Mouse (Mus musculus): ENCODE data around the gene Fsd2. TPM values are rescaled to one million over a fixed set of nuclear protein-coding genes. Genes with fewer than 3 reads are reported as not detected.
A peak's percentile ranks its signal among the peaks of the same experiment; 100 is the strongest.

The Fsd2 gene
- total and polyA plus RNA-seq, 2 experiments from 2014 or later: 0.05 to 0.31 TPM

GRCm38 (mm10) chr7:81536478-81536877 is 30.3 kb downstream of the Fsd2 start:
- no peak overlapping the region for H3K4me2 ChIP-seq (ENCODE audit: low read depth, low read length)
- no peak for ATAC-seq
- no peaks in the 10 kb centered on the region for H3K9me3 ChIP-seq (ENCODE audit: low read length)
- no peaks in the 10 kb centered on the region for H3K27me3 ChIP-seq (ENCODE audit: insufficient read depth, low read length)
- DNase-seq (ENCODE audit: low spot score): no peak
- no peak for TF ChIP-seq CTCF (IDR thresholded peaks at IDR 0.05; ENCODE audit: low read depth)
- no peaks in the 10 kb centered on the region for H3K4me1 ChIP-seq (ENCODE audit: insufficient read depth, low read length)
- no peak overlapping the region for H3K4me3 ChIP-seq (ENCODE audit: low read length)
- H3K9ac ChIP-seq (replicated peaks; ENCODE audit: low read length): no peak overlapping the region
- 86% methylated on average over 4 of the region's 4 CpGs for WGBS
- H3K27ac ChIP-seq: no peak overlapping the region
- peaks cover 23% of the 10 kb centered on the region for H3K36me3 ChIP-seq (ENCODE audit: insufficient read depth, low read length)

GRCm38 (mm10) chr7:81531462-81531861 is 35.3 kb downstream of the Fsd2 start:
- Histone ChIP-seq H3K9me3 (ENCODE audit: low read length) (no peaks in the 10 kb centered on the region), H3K4me3 (ENCODE audit: low read length) (no peak overlapping the region), H3K9ac (replicated peaks; ENCODE audit: low read length) (no peak overlapping the region), H3K27ac (no peak overlapping the region), H3K27me3 (ENCODE audit: insufficient read depth, low read length) (no peaks in the 10 kb centered on the region), H3K4me2 (ENCODE audit: low read depth, low read length) (no peak overlapping the region), H3K36me3 (ENCODE audit: insufficient read depth, low read length) (peaks cover 41% of the 10 kb centered on the region), H3K4me1 (ENCODE audit: insufficient read depth, low read length) (no peaks in the 10 kb centered on the region)
- ATAC-seq: no peak
- DNase-seq (ENCODE audit: low spot score): no peak
- TF ChIP-seq CTCF (IDR thresholded peaks at IDR 0.05; ENCODE audit: low read depth): no peak
- 82% methylated on average over 1 of the region's 1 CpGs for whole genome bisulfite sequencing

- no peak overlapping the region for H3K27ac ChIP-seq
- H3K9me3 ChIP-seq (ENCODE audit: low read length): no peaks in the 10 kb centered on the region
- H3K9ac ChIP-seq (replicated peaks; ENCODE audit: low read length): no peak overlapping the region
- H3K4me2 ChIP-seq (ENCODE audit: low read depth, low read length): no peak overlapping the region
- TF ChIP-seq CTCF (IDR thresholded peaks at IDR 0.05; ENCODE audit: low read depth): no peak
- no peak overlapping the region for H3K4me3 ChIP-seq (ENCODE audit: low read length)
- DNase-seq (ENCODE audit: low spot score) (no peak), ATAC-seq (no peak)
- peaks cover 10% of the 10 kb centered on the region; the same call in 1 of the 2 replicates for H3K4me1 ChIP-seq (ENCODE audit: insufficient read depth, low read length)
- H3K36me3 ChIP-seq (ENCODE audit: insufficient read depth, low read length): peaks cover 35% of the 10 kb centered on the region
- no peaks in the 10 kb centered on the region for H3K27me3 ChIP-seq (ENCODE audit: insufficient read depth, low read length)
- WGBS: 96% methylated on average over 8 of the region's 8 CpGs
Observed at GRCm38 (mm10) chr7:81528918-81529317, 37.8 kb downstream of the Fsd2 start.

GRCm38 (mm10) chr7:81523663-81524017 is 43.1 kb downstream of the Fsd2 start:
- Histone ChIP-seq H3K4me3 (ENCODE audit: low read length) (peak overlapping the region; percentile 50), H3K36me3 (ENCODE audit: insufficient read depth, low read length) (peaks cover 1% of the 10 kb centered on the region; the same call in 1 of the 2 replicates), H3K4me2 (ENCODE audit: low read depth, low read length) (peak overlapping the region; percentile 74), H3K4me1 (ENCODE audit: insufficient read depth, low read length) (peaks cover 11% of the 10 kb centered on the region; the same call in 1 of the 2 replicates), H3K9ac (replicated peaks; ENCODE audit: low read length) (peak overlapping the region; percentile 72), H3K27ac (peak overlapping the region; percentile 96), H3K9me3 (ENCODE audit: low read length) (no peaks in the 10 kb centered on the region), H3K27me3 (ENCODE audit: insufficient read depth, low read length) (no peaks in the 10 kb centered on the region)
- ATAC-seq (no peak; the same call in 1 of the 2 replicates), DNase-seq (ENCODE audit: low spot score) (no peak)
- 10% methylated on average over 13 of the region's 13 CpGs for WGBS
- no peak for TF ChIP-seq CTCF (IDR thresholded peaks at IDR 0.05; ENCODE audit: low read depth)

- DNase-seq (ENCODE audit: low spot score): peak; percentile 99
- no peaks in the 10 kb centered on the region for H3K36me3 ChIP-seq (ENCODE audit: insufficient read depth, low read length)
- H3K4me2 ChIP-seq (ENCODE audit: low read depth, low read length): peak overlapping the region; percentile 74
- H3K27me3 ChIP-seq (ENCODE audit: insufficient read depth, low read length): no peaks in the 10 kb centered on the region
- peak overlapping the region; percentile 50 for H3K4me3 ChIP-seq (ENCODE audit: low read length)
- peak; percentile 68 for TF ChIP-seq CTCF (IDR thresholded peaks at IDR 0.05; ENCODE audit: low read depth)
- H3K9me3 ChIP-seq (ENCODE audit: low read length): no peaks in the 10 kb centered on the region
- H3K9ac ChIP-seq (replicated peaks; ENCODE audit: low read length): peak overlapping the region; percentile 72
- peak overlapping the region; percentile 96 for H3K27ac ChIP-seq
- peaks cover 11% of the 10 kb centered on the region; the same call in 1 of the 2 replicates for H3K4me1 ChIP-seq (ENCODE audit: insufficient read depth, low read length)
- ATAC-seq: peak; percentile 99
- under 1% methylated on average over 31 of the region's 31 CpGs for whole genome bisulfite sequencing
Observed at GRCm38 (mm10) chr7:81523008-81523662, 43.6 kb downstream of the Fsd2 start.

- ATAC-seq (no peak), DNase-seq (ENCODE audit: low spot score) (peak; percentile 13)
- Histone ChIP-seq H3K27me3 (ENCODE audit: insufficient read depth, low read length) (no peaks in the 10 kb centered on the region), H3K36me3 (ENCODE audit: insufficient read depth, low read length) (no peaks in the 10 kb centered on the region), H3K9me3 (ENCODE audit: low read length) (no peaks in the 10 kb centered on the region), H3K9ac (replicated peaks; ENCODE audit: low read length) (no peak overlapping the region), H3K4me1 (ENCODE audit: insufficient read depth, low read length) (no peaks in the 10 kb centered on the region), H3K4me3 (ENCODE audit: low read length) (no peak overlapping the region), H3K4me2 (ENCODE audit: low read depth, low read length) (no peak overlapping the region), H3K27ac (no peak overlapping the region)
- peak; percentile 22 for TF ChIP-seq CTCF (IDR thresholded peaks at IDR 0.05; ENCODE audit: low read depth)
- WGBS: 73% methylated on average over 6 of the region's 6 CpGs
Observed at GRCm38 (mm10) chr7:81516154-81517030, 50.4 kb downstream of the Fsd2 start.

All from hindbrain, postnatal 0 days (tissue).